Mouse (Mus musculus) adrenal gland, postnatal 10 days (tissue): ENCODE results near the gene Sergef. TPM values are rescaled to one million over a fixed set of nuclear protein-coding genes. Genes with fewer than 3 reads are reported as not detected.
"Not testable (repeated sequence)": the region's sequence is repeated elsewhere in the genome, so short reads cannot be mapped to it uniquely, and the experiment has no call there.

Source experiments
- DNase-seq: peaks from one replicate; pipeline ENCODE4 v3.0.0; 2021; ENCODE audit warnings: mixed read lengths
- long read RNA-seq, 2 experiments: library from polyadenylated mRNA; stranded (forward); transcript quantifications; one replicate each; pipeline ENCODE4 v2.0.0; 2021
- total RNA-seq, 2 experiments: library from RNA; stranded (reverse); gene quantifications; 2 replicates each; pipeline ENCODE4 v1.2.3; 2021

Sergef gene
- total RNA-seq: 10 to 100 TPM in 1 of 2 experiments, 1 to 10 TPM in 1; 9.7 to 14.4 TPM
- long read RNA-seq, experiment 1, transcript Sergef-201 (11 exons, 1,465 nt): major isoform, 22 of 32 reads
- long read RNA-seq, experiment 1, partial matches to known transcripts: 2 of 32 reads
- long read RNA-seq, experiment 1, other reads (novel, unspliced or antisense): 8 of 32 reads
- long read RNA-seq, experiment 2, transcript Sergef-201 (11 exons, 1,465 nt): major isoform, 10 of 14 reads
- long read RNA-seq, experiment 2, partial matches to known transcripts: 1 of 14 reads
- long read RNA-seq, experiment 2, other reads (novel, unspliced or antisense): 3 of 14 reads

GRCm38 (mm10) chr7:46639692-46640031 is at the start of gene Sergef:
TSS of gene Sergef (minus strand) at chr7:46639807.
- peak; percentile 94 for DNase-seq

GRCm38 (mm10) chr7:46686827-46687226 is 47.2 kb upstream of the Sergef start:
- DNase-seq: no peak

- DNase-seq: no peak
These were observed 41.1 kb upstream of the Sergef start for GRCm38 (mm10) chr7:46680732-46681131.

- DNase-seq: not testable (repeated sequence)
These were observed 39.4 kb upstream of the Sergef start for GRCm38 (mm10) chr7:46679044-46679443.

- DNase-seq: no peak
These were observed 38.8 kb upstream of the Sergef start for GRCm38 (mm10) chr7:46678417-46678816.

- no peak for DNase-seq
These were observed 37.3 kb upstream of the Sergef start for GRCm38 (mm10) chr7:46676808-46677360.

- no peak for DNase-seq
These were observed 36.3 kb upstream of the Sergef start for GRCm38 (mm10) chr7:46675886-46676285.

- DNase-seq: no peak
These were observed 35.5 kb upstream of the Sergef start for GRCm38 (mm10) chr7:46675061-46675460.

- DNase-seq: no peak
These were observed 32.6 kb upstream of the Sergef start, which contains the start of gene Tph1 for GRCm38 (mm10) chr7:46672160-46672672. TSS of gene Tph1 (minus strand) at chr7:46672537.

- DNase-seq: peak; percentile 17
These were observed 27.6 kb upstream of the Sergef start for GRCm38 (mm10) chr7:46667256-46667655.

- DNase-seq: peak; percentile 53
These were observed 25.6 kb upstream of the Sergef start for GRCm38 (mm10) chr7:46665236-46665635.

- DNase-seq: no peak
These were observed 22.0 kb upstream of the Sergef start for GRCm38 (mm10) chr7:46661591-46662090.

GRCm38 (mm10) chr7:46652279-46652678 is 12.7 kb upstream of the Sergef start:
- no peak for DNase-seq

GRCm38 (mm10) chr7:46650231-46650630 is 10.6 kb upstream of the Sergef start:
- not testable (repeated sequence) for DNase-seq

GRCm38 (mm10) chr7:46648431-46649140 is 9.0 kb upstream of the Sergef start:
- DNase-seq: no peak

GRCm38 (mm10) chr7:46643172-46643571 is 3.6 kb upstream of the Sergef start:
- DNase-seq: peak; percentile 7

GRCm38 (mm10) chr7:46640062-46640461 is 455 bp upstream of the Sergef start:
- DNase-seq: no peak

GRCm38 (mm10) chr7:46638889-46639691 is 517 bp downstream of the Sergef start:
- DNase-seq: no peak

GRCm38 (mm10) chr7:46628375-46628975 is 11.1 kb downstream of the Sergef start:
- DNase-seq: peak; percentile 57

- DNase-seq: no peak
These were observed 15.6 kb downstream of the Sergef start for GRCm38 (mm10) chr7:46623979-46624378.

GRCm38 (mm10) chr7:46618416-46619110 is 21.0 kb downstream of the Sergef start:
- no peak for DNase-seq
